Mouse (Mus musculus): ENCODE results near the gene Spink4. TPM values are rescaled to one million over a fixed set of nuclear protein-coding genes. Genes with fewer than 3 reads are reported as not detected.
"Not testable (repeated sequence)": the region's sequence is repeated elsewhere in the genome, so short reads cannot be mapped to it uniquely, and the experiment has no call there.

The Spink4 gene
- polyA plus RNA-seq, 1 experiment from 2014 or later, result not detected

DNA sequence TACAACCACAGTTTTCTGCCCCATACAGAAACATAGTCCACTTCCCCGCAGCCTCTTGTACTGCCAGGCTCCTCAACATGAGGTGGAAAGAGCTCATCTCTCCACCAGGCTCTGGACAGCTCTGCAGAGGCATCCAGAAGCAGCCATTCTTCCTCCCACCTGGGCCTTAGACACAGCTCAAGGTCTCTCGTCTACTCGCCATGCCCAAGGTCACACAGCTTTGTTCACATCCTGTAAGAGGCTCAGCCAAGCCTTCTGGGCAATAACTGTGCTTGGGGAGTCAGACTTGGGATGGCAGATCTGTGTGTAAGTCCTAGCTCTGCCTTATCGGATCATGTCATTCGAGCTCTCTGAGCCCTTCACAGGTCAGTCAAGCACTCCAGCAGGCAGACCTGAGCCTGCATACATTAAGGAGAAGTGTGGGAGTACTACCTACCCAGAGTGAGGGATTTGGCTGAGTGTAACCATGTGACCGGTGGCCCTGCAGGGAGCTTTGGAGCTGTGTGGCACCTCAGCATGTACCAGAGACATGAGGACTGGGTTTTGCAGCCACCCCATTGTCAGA is 3.3 kb downstream of the Spink4 start:
- no peaks in the 10 kb centered on the region for H3K9me3 ChIP-seq (ENCODE audit: low read length)
- H3K27ac ChIP-seq (ENCODE audit: low read length), result peak overlapping the region; percentile 76
- no peak overlapping the region for H3K4me2 ChIP-seq (replicated peaks; ENCODE audit: low read depth, low read length)
- ATAC-seq (ENCODE audit: low FRiP score, low TSS enrichment), result peak; percentile 84
- 0 out of 2 replicates have a peak, but pooled peaks cover 5% of the 10 kb centered on the region for H3K4me1 ChIP-seq (ENCODE audit: insufficient read depth, low read length)
- H3K27me3 ChIP-seq (ENCODE audit: insufficient read depth, low read length), result no peaks in the 10 kb centered on the region
- no peaks in the 10 kb centered on the region for H3K36me3 ChIP-seq (ENCODE audit: insufficient read depth, low read length)
- no peak overlapping the region for H3K4me3 ChIP-seq (ENCODE audit: low read length)
- WGBS, result 50% methylated on average over 6 of the region's 6 CpGs
- H3K9ac ChIP-seq (replicated peaks; ENCODE audit: low read length), result 0 out of 2 replicates have a peak overlapping the region, but pooled peaks have one; percentile 11

DNA sequence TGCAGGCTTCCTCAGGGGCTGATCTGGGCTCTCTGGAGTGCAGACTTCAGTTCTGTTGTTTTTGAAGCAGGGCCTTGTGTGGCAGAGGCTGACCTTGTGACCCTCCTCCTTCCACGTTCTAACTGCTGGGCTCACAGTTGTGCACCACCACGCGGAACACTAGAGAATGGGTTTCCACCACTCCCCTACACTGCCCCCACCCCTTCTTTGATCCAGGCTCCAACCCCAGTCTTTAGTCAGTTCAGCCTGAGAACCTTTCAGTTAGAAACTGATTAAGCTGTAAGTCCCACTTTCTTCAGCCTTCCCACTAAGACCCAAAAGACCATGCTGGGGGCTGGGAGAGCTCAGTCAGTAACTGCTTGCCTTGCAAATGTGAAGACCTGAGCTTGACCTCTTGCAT is 5.7 kb downstream of the Spink4 start:
- Histone ChIP-seq H3K36me3 (ENCODE audit: insufficient read depth, low read length) (no peaks in the 10 kb centered on the region), H3K4me1 (ENCODE audit: insufficient read depth, low read length) (peaks cover 11% of the 10 kb centered on the region), H3K4me2 (replicated peaks; ENCODE audit: low read depth, low read length) (no peak overlapping the region), H3K9me3 (ENCODE audit: low read length) (no peaks in the 10 kb centered on the region), H3K27ac (ENCODE audit: low read length) (peak overlapping the region; percentile 4; the same call in 1 of the 2 replicates), H3K4me3 (ENCODE audit: low read length) (no peak overlapping the region), H3K9ac (replicated peaks; ENCODE audit: low read length) (no peak overlapping the region), H3K27me3 (ENCODE audit: insufficient read depth, low read length) (no peaks in the 10 kb centered on the region)
- WGBS, result 44% methylated on average over 3 of the region's 3 CpGs
- peak; percentile 39; the same call in 1 of the 2 replicates for ATAC-seq (ENCODE audit: low FRiP score, low TSS enrichment)

DNA sequence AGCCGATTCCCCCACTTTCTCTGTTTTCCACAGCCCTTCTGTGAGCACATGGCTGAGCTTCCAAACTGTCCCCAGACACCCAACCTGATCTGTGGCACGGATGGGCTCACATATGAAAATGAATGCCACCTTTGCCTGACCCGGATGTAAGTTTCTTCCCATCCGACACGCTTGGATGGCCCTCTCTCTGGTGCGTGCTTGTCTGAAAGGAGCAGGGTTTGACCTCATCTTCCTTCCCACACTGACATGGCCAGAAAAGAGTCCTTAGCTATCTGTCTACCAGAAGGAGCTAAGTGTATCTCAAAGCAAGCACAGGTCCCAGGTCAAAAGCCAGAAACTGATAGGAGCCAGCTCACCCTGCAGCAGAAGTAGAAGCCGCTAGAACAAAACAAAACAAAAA is 9.2 kb downstream of the Spink4 start:
- H3K27me3 ChIP-seq (ENCODE audit: insufficient read depth, low read length), result no peaks in the 10 kb centered on the region
- H3K4me1 ChIP-seq (ENCODE audit: insufficient read depth, low read length), result peaks cover 8% of the 10 kb centered on the region
- H3K9me3 ChIP-seq (ENCODE audit: low read length), result no peaks in the 10 kb centered on the region
- H3K27ac ChIP-seq (ENCODE audit: low read length), result 0 out of 2 replicates have a peak overlapping the region, but pooled peaks have one; percentile 17
- ATAC-seq (ENCODE audit: low FRiP score, low TSS enrichment), result no peak
- H3K9ac ChIP-seq (replicated peaks; ENCODE audit: low read length), result no peak overlapping the region
- H3K4me2 ChIP-seq (replicated peaks; ENCODE audit: low read depth, low read length), result no peak overlapping the region
- H3K36me3 ChIP-seq (ENCODE audit: insufficient read depth, low read length), result peaks cover 16% of the 10 kb centered on the region
- 43% methylated on average over 7 of the region's 7 CpGs for WGBS
- H3K4me3 ChIP-seq (ENCODE audit: low read length), result no peak overlapping the region

DNA sequence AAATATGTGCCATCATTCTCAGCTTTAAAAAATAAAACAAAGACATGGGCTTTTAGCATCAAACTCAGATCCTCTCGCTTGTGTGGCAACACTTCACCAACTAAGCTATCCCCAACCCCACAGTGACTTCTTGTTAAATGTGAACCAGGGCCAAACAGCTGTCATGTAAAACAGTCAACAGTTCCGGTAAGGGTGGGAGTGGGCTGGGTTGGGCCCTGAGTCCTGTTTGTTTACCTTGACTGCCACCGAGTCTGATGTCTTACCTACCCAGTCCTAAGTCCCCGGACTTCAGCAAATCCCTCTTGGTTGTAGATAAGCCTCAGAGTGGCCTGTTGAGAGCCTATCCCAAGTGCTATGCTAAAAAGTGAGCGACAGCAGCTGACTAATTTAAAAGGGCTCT is 13.8 kb downstream of the Spink4 start:
- WGBS, result 87% methylated on average over 5 of the region's 5 CpGs
- no peaks in the 10 kb centered on the region for H3K9me3 ChIP-seq (ENCODE audit: low read length)
- H3K4me3 ChIP-seq (ENCODE audit: low read length), result no peak overlapping the region
- H3K4me1 ChIP-seq (ENCODE audit: insufficient read depth, low read length), result peaks cover 5% of the 10 kb centered on the region
- no peak overlapping the region for H3K4me2 ChIP-seq (replicated peaks; ENCODE audit: low read depth, low read length)
- no peak overlapping the region for H3K9ac ChIP-seq (replicated peaks; ENCODE audit: low read length)
- ATAC-seq (ENCODE audit: low FRiP score, low TSS enrichment), result no peak
- H3K27me3 ChIP-seq (ENCODE audit: insufficient read depth, low read length), result no peaks in the 10 kb centered on the region
- no peak overlapping the region for H3K27ac ChIP-seq (ENCODE audit: low read length)
- H3K36me3 ChIP-seq (ENCODE audit: insufficient read depth, low read length), result peaks cover 49% of the 10 kb centered on the region

DNA sequence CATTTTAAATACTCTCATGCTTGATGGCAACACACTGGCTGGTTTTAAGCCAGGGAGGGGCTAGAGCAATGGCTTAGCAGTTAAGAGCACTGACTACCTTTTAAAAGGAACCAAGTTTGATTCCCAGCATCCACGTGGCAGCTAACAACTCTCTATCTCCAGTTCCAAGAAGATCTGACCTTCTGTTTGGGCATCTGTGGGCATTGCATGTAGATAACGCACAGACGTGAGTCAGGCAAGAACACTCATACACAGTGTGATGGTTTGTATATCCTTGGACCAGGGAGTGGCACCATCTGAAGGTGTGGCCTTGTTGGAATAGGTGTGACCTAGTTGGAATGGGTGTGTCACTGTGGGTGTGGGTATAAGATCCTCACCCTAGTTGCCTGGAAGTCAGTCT is 14.5 kb downstream of the Spink4 start:
- 92% methylated on average over 3 of the region's 3 CpGs for WGBS
- H3K27ac ChIP-seq (ENCODE audit: low read length); H3K9ac ChIP-seq (replicated peaks; ENCODE audit: low read length); H3K27me3 ChIP-seq (ENCODE audit: insufficient read depth, low read length); H3K9me3 ChIP-seq (ENCODE audit: low read length); H3K4me2 ChIP-seq (replicated peaks; ENCODE audit: low read depth, low read length); ATAC-seq (ENCODE audit: low FRiP score, low TSS enrichment); H3K4me3 ChIP-seq (ENCODE audit: low read length); H3K4me1 ChIP-seq (ENCODE audit: insufficient read depth, low read length): not testable (repeated sequence)
- peaks cover 56% of the 10 kb centered on the region for H3K36me3 ChIP-seq (ENCODE audit: insufficient read depth, low read length)

DNA sequence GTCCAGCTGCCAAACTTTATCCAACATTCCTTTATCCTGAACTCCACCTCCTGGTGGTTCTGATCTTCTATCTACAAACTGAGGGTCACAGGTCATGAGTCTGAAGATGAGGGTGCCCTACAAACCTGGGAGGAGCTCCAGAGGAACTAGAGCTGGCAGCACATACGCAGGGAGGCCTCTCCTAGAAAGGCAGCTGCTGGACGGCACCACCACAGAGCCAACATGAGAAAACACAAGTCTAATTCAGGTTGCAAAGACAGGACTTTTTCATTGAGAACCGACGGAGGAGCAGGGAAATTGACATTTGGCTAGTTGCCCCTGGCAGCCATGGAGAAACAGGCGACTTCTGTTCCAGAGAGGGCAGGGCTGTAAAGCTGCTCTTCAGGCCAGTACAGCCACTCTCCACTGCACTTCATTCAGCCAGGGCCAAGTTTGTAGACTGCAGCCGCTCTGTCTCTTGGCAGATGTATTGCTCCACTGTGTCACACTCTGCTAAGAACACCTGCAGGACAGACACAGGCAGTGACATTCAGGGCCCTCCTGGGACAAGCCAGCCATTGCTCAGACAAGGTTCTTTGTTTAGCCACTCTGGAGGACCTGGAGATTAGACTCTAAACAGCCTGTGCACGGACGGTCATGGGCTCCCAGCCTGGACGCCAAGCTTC is 16.5 kb downstream of the Spink4 start:
- H3K27ac ChIP-seq (ENCODE audit: low read length), result no peak overlapping the region
- no peaks in the 10 kb centered on the region for H3K4me1 ChIP-seq (ENCODE audit: insufficient read depth, low read length)
- H3K36me3 ChIP-seq (ENCODE audit: insufficient read depth, low read length), result peaks cover 75% of the 10 kb centered on the region
- H3K9ac ChIP-seq (replicated peaks; ENCODE audit: low read length), result no peak overlapping the region
- 0 out of 2 replicates have a peak, but pooled peaks cover 9% of the 10 kb centered on the region for H3K9me3 ChIP-seq (ENCODE audit: low read length)
- no peak overlapping the region for H3K4me2 ChIP-seq (replicated peaks; ENCODE audit: low read depth, low read length)
- no peak overlapping the region for H3K4me3 ChIP-seq (ENCODE audit: low read length)
- 82% methylated on average over 9 of the region's 9 CpGs for WGBS
- no peak for ATAC-seq (ENCODE audit: low FRiP score, low TSS enrichment)
- no peaks in the 10 kb centered on the region for H3K27me3 ChIP-seq (ENCODE audit: insufficient read depth, low read length)

DNA sequence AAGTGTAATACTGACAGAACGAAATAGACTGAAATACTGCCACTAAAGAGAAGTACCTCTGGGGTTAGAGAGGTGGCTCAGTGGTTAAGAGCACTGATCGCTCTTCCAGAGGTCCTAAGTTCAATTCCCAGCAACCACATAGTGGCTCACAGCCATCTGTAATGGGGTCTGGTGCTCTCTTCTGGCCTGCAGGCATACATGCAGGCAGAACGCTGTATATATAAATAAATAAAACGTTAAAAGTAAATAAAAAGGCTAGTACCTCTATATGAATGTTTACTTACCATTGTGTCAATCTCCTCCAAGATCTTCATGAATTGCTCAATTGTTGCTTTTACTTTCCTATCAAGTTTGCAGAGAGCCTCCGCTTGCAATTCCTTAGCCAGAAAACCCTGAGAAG is 18.9 kb downstream of the Spink4 start:
- Histone ChIP-seq H3K9ac (replicated peaks; ENCODE audit: low read length) (no peak overlapping the region), H3K4me2 (replicated peaks; ENCODE audit: low read depth, low read length) (no peak overlapping the region), H3K4me3 (ENCODE audit: low read length) (no peak overlapping the region), H3K9me3 (ENCODE audit: low read length) (0 out of 2 replicates have a peak, but pooled peaks cover 9% of the 10 kb centered on the region), H3K27ac (ENCODE audit: low read length) (no peak overlapping the region), H3K36me3 (ENCODE audit: insufficient read depth, low read length) (peaks cover 84% of the 10 kb centered on the region), H3K4me1 (ENCODE audit: insufficient read depth, low read length) (no peaks in the 10 kb centered on the region), H3K27me3 (ENCODE audit: insufficient read depth, low read length) (no peaks in the 10 kb centered on the region)
- no peak for ATAC-seq (ENCODE audit: low FRiP score, low TSS enrichment)
- WGBS, result 95% methylated on average over 5 of the region's 5 CpGs

DNA sequence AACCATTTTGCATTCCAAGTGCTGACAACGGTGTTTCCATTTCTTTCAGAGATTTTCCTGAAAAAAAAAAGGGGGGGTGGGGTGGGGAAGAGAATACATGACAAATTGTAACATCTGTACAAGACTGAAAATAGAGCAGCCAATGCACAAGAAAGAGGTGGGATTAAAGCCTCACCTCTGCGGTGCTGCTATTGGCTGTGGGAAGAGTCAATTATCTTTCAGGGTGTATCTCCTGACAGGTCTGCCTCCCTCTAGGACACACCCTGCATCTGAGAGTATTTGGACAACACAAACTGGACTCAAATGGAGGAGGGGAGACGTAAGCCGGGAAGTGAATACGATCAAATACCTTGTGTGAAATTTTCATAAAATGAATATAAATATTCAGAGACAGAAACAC is 23.8 kb downstream of the Spink4 start:
- Histone ChIP-seq H3K27me3 (ENCODE audit: insufficient read depth, low read length) (no peaks in the 10 kb centered on the region), H3K9me3 (ENCODE audit: low read length) (0 out of 2 replicates have a peak, but pooled peaks cover 9% of the 10 kb centered on the region), H3K4me3 (ENCODE audit: low read length) (no peak overlapping the region), H3K4me1 (ENCODE audit: insufficient read depth, low read length) (peaks cover 10% of the 10 kb centered on the region), H3K9ac (replicated peaks; ENCODE audit: low read length) (no peak overlapping the region), H3K4me2 (replicated peaks; ENCODE audit: low read depth, low read length) (no peak overlapping the region), H3K27ac (ENCODE audit: low read length) (no peak overlapping the region), H3K36me3 (ENCODE audit: insufficient read depth, low read length) (peaks cover 62% of the 10 kb centered on the region)
- 99% methylated on average over 5 of the region's 5 CpGs for WGBS
- no peak for ATAC-seq (ENCODE audit: low FRiP score, low TSS enrichment)

DNA sequence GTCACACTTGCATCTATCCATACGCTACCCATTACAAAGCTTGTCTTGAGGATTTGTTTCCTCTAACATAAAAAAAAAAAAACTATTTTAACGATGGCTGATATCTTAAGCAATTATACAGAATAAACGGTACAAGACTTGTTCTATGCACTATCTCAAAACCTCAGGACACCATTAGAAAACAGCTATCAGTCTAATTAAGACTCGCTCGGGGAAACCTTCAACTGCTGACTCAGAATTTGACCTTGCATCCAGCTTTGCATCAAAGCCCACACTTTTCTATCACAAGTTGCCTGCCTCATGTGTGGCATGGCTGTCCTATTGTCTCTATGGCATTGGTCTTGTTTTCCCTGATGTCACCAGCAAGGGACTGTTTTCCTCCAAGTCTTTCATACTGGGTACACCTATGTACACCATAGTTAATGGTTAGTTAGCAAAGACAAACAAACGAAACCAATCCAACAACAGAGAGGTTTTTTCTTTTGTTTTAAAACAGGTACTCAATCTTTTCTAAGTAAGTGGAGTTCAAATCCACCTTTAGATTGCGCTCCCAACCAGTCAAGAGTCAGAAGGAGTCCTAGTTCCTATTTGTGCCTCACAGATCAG is 26.8 kb downstream of the Spink4 start:
- no peak for ATAC-seq (ENCODE audit: low FRiP score, low TSS enrichment)
- peaks cover 19% of the 10 kb centered on the region for H3K4me1 ChIP-seq (ENCODE audit: insufficient read depth, low read length)
- H3K27ac ChIP-seq (ENCODE audit: low read length), result no peak overlapping the region
- H3K36me3 ChIP-seq (ENCODE audit: insufficient read depth, low read length), result peaks cover 32% of the 10 kb centered on the region
- no peaks in the 10 kb centered on the region for H3K27me3 ChIP-seq (ENCODE audit: insufficient read depth, low read length)
- peak overlapping the region; percentile 77 for H3K4me3 ChIP-seq (ENCODE audit: low read length)
- H3K9me3 ChIP-seq (ENCODE audit: low read length), result no peaks in the 10 kb centered on the region
- H3K4me2 ChIP-seq (replicated peaks; ENCODE audit: low read depth, low read length), result peak overlapping the region; percentile 77
- 83% methylated on average over 7 of the region's 7 CpGs for WGBS
- peak overlapping the region; percentile 84 for H3K9ac ChIP-seq (replicated peaks; ENCODE audit: low read length)
